Mouse (Mus musculus) adrenal gland (tissue): ENCODE data around the gene Vmn1r202.
"Not testable (repeated sequence)": the region's sequence is repeated elsewhere in the genome, so short reads cannot be mapped to it uniquely, and the experiment has no call there.

Experiments
- intact Hi-C: fragments of 180-260 bp; cut with DNase I; formaldehyde crosslinking; loops from one replicate; pipeline ENCODE4 v1.15.1; 2025
- long read RNA-seq, 2 experiments: library from polyadenylated mRNA; unstranded; transcript quantifications; one replicate each; pipeline ENCODE4 v2.0.0; 2020; ENCODE audit warnings: borderline replicate concordance in 1 of 2; ENCODE audit not compliant: insufficient replicate concordance in 1 of 2

Gene Vmn1r202
- long read RNA-seq, experiment 1 = 0 reads
- long read RNA-seq, experiment 2 = 0 reads

DNA sequence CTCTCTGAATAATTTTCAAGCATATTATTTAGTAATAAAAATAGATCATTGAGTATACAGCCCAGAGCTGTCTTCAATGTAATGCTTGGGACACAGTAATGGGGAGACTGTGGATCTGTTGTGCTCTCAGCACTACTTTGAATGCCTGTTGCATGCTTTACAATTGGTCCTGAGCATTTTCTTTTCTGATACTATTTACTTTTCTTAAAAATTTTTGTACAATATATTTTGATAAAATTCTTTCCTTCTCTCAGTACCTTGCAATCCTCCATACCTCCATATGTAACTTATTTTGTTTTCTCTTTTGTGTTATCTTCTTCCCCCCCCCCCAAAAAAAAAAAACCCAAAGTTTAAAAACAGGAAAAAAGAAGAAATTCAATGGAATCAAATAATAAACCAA, at the start of gene Vmn1r202:
TSS of gene Vmn1r202 (minus strand) at position 101 of the 400 bp plus-strand sequence.
- intact Hi-C loops = no loop called here

DNA sequence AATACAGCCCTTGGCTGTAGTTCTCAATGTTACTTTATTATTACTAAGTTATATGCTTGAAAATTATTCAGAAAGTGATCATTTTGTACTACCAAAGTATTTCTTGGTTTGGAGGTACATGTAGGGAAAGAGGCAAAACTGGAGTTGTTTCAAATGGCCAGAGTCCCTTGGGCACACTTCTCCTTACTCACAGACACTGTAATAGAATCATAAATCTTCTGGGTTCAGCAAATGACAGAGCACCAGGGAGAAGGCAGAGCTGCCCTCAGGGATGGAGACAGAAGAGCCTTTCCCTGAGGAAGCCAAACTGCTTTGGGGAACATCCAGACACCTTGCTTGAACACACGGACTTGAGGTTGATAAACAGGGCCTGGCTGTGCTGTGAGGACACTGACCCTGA, 47.7 kb upstream of the Vmn1r202 start, which contains the start of gene Vmn1r204:
TSS of gene Vmn1r204 (plus strand) at position 301 of the 400 bp plus-strand sequence.
- intact Hi-C loops = not testable (repeated sequence)

DNA sequence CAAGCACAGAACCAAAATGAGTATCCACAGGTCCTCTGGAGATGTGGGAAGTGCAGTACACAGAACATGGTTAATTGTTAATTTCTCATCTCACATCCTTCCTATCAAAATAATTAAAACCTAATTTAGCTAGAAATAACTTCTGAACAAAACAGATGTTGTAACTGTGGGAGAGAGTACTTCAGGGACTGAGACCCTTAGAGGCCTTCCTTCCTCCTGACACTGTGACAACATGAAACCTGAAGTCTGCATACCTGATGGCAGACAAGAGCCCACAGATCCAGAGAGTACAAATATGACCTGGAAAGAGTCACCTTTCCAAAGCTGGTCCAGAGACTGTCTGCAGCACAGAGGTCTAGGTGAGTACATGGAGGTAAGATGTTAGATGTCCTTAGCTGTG, 12.6 kb upstream of the Vmn1r202 start, which contains the start of gene Vmn1r203:
TSS of gene Vmn1r203 (plus strand) at position 301 of the 400 bp plus-strand sequence.
- intact Hi-C loops = no loop called here

DNA sequence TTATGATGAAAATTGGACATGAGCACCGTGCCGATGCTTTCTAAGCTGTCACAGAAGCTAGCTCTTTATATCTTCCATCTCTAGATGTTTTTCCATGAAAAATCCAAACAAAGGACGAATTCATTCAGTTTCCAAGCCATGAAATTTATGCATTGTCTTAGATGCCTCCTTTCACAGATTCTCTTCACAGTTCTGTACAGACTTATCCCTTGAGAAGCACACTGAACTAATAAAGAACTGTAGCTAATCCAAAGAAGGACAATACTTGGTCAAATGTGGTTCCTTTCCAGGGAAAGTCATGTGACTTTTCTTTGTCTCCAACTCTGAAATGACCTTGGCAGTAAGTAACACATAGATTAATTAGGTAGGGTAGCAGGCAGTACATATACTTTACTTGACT, 2.8 kb downstream of the Vmn1r202 start:
- intact Hi-C loops = no loop called here

DNA sequence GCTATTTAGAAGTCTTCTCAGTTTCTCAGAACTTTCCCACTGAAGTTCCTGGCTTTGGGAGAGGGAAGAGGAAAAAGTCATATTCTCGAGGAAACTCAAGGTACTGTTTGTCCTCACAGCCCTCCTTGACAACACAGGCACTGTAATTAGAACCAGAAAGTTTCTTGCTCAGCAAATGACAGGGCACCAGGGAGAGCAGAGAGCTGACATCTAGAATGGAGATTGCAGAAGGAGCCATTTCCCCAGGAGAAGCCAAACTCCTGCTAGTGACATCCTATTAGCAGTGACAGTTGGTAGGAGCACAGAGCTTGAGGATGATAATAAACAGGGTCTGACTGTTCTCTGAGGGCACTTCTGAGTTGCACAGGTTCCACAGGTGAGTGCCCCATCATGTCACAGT, 33.6 kb downstream of the Vmn1r202 start, which contains the start of gene Vmn1r201:
TSS of gene Vmn1r201 (plus strand) at position 301 of the 400 bp plus-strand sequence.
- intact Hi-C loops = no loop called here

DNA sequence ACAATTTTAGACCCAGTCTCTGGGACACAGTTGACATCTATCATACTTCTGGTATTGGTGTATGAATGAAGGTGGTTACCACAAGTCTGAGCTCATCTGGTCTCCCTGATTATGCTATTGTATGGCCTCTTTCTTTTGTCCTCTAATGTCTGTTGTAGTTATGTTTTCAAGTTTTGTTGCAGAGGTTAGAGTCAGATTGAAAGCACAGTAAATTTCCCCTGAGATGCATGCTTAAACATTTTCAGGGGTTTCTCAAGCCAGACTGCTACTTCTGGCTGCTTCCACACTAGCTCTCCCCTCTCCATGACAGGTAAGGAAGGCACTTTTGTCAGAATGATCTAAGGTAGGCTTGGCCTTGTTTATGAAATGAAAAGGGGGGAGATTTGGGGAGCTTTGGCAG, 50.0 kb downstream of the Vmn1r202 start:
- intact Hi-C loops = no loop called here
